Mouse (Mus musculus) limb, embryonic 10.5 days (tissue): ENCODE data around the gene Armc8. TPM values are rescaled to one million over a fixed set of nuclear protein-coding genes. Genes with fewer than 3 reads are reported as not detected.

Experiments used
- DNase-seq: peaks from one replicate; pipeline ENCODE4 v3.0.0-alpha.2; 2017; ENCODE audit warnings: low spot score
- H3K27ac ChIP-seq: fragments of 300-500 bp; sonication (generic); 2 replicates; pipeline ENCODE4 v1.5.1; 2016; ENCODE audit warnings: mild to moderate bottlenecking
- H3K27me3 ChIP-seq: fragments of 300-500 bp; sonication (generic); 2 replicates; pipeline ENCODE4 v1.6.1; 2016; ENCODE audit warnings: low read depth, mild to moderate bottlenecking; ENCODE audit not compliant: poor library complexity, severe bottlenecking
- H3K36me3 ChIP-seq: fragments of 300-500 bp; sonication (generic); 2 replicates; pipeline ENCODE4 v1.6.1; 2016; ENCODE audit warnings: mild to moderate bottlenecking, moderate library complexity
- H3K4me1 ChIP-seq: fragments of 300-500 bp; sonication (generic); 2 replicates; pipeline ENCODE4 v1.6.1; 2016
- H3K4me3 ChIP-seq: fragments of 300-500 bp; sonication (generic); 2 replicates; pipeline ENCODE4 v1.5.1; 2016; ENCODE audit warnings: mild to moderate bottlenecking, moderate library complexity
- H3K9me3 ChIP-seq: fragments of 300-500 bp; sonication (generic); replicated peaks from 2 replicates; pipeline ENCODE4 v1.6.1; 2016; ENCODE audit warnings: mild to moderate bottlenecking
- WGBS: fragments of 180-500 bp; shearing (Covaris S2); methylation state at CpG from one replicate; pipeline ENCODE4 v1.1.7; 2016; 5-methylcytosine and 5-hydroxymethylcytosine counted together
- polyA plus RNA-seq: library from polyadenylated mRNA; unstranded; fragments of >200 nt; fragmentation: Nextera tagmentation; extraction: Ambion mirVana; gene quantifications from 2 replicates; pipeline ENCODE4 v1.2.1, GENCODE M21; 2016

Gene Armc8
- polyA plus RNA-seq, 1 experiment from 2014 or later: 21.7 TPM

DNA sequence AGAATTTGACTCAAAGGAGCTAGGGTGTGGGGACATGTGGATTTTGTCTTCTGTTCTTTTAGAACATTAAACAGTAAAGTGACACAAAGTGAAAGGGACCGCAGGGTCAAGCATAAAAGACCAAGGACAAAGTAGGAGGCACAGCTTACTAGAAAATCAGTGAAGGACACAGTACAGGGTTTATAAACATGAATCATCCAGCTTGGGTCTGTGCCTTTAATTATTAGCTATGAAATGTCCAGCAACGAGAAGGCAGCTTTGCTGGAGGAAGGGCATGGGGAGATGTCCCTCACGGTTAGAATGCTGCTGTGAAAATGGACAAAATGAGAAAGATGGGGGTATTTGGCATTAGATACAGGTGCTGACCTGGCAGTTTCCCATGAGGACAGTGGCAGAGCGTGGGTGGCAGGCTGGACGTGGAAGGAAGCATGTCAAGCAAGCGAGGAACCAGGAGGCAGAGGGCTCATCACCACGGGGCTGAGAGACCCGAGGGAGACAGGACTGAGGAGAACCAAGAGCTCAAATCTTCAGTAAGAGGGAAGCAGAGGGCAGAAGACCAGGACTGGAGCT lies 81.5 kb downstream of the Armc8 start:
- H3K27me3 ChIP-seq: no peaks in the 10 kb centered on the region
- no peak for DNase-seq
- no peaks in the 10 kb centered on the region for H3K4me1 ChIP-seq
- H3K36me3 ChIP-seq: peaks cover 81% of the 10 kb centered on the region
- no peaks in the 10 kb centered on the region for H3K9me3 ChIP-seq
- H3K4me3 ChIP-seq: no peak overlapping the region
- 93% methylated on average over 8 of the region's 8 CpGs for WGBS
- H3K27ac ChIP-seq: no peak overlapping the region

- H3K27ac ChIP-seq: no peak overlapping the region
- WGBS: 96% methylated on average over 4 of the region's 4 CpGs
- no peak overlapping the region for H3K4me3 ChIP-seq
- DNase-seq: no peak
- no peaks in the 10 kb centered on the region for H3K27me3 ChIP-seq
- H3K9me3 ChIP-seq: no peaks in the 10 kb centered on the region
- peaks cover 91% of the 10 kb centered on the region for H3K36me3 ChIP-seq
- no peaks in the 10 kb centered on the region for H3K4me1 ChIP-seq
These were observed 83.6 kb downstream of the Armc8 start for GRCm38 (mm10) chr9:99485144-99485543.

DNA sequence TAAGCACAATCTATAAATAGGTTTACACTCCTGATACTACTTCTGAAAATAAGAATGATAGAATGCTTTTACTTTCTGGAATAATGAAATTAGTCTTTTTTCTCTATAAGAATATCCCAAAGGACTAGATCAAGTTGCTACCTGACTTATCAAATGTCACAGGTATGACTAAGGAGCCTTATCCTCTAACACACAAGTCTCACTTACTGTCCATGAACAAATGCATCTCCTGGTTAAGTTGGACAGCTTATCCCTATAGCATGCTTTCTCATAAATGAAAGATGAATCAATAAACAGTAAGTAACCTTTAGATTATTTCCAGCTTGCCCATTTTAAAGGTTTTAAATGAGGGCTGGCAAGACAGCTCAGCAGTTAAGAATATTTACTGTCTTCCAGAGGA lies 84.1 kb downstream of the Armc8 start:
- no peaks in the 10 kb centered on the region for H3K9me3 ChIP-seq
- no peak overlapping the region for H3K27ac ChIP-seq
- no peaks in the 10 kb centered on the region for H3K27me3 ChIP-seq
- no peak for DNase-seq
- H3K4me1 ChIP-seq: no peaks in the 10 kb centered on the region
- no peak overlapping the region for H3K4me3 ChIP-seq
- peaks cover 86% of the 10 kb centered on the region for H3K36me3 ChIP-seq

- no peak overlapping the region for H3K27ac ChIP-seq
- no peak for DNase-seq
- H3K27me3 ChIP-seq: no peaks in the 10 kb centered on the region
- H3K36me3 ChIP-seq: peaks cover 78% of the 10 kb centered on the region
- no peaks in the 10 kb centered on the region for H3K9me3 ChIP-seq
- H3K4me3 ChIP-seq: no peak overlapping the region
- H3K4me1 ChIP-seq: no peaks in the 10 kb centered on the region
- 91% methylated on average over 4 of the region's 4 CpGs for WGBS
These were observed 85.5 kb downstream of the Armc8 start for GRCm38 (mm10) chr9:99483191-99483590.

GRCm38 (mm10) chr9:99480764-99481163 lies 87.9 kb downstream of the Armc8 start:
- Histone ChIP-seq H3K9me3 (no peaks in the 10 kb centered on the region), H3K27me3 (no peaks in the 10 kb centered on the region), H3K27ac (no peak overlapping the region), H3K36me3 (peaks cover 66% of the 10 kb centered on the region), H3K4me1 (no peaks in the 10 kb centered on the region), H3K4me3 (no peak overlapping the region)
- WGBS: 91% methylated on average over 4 of the region's 4 CpGs
- no peak for DNase-seq

- DNase-seq: no peak
- H3K36me3 ChIP-seq: peaks cover 67% of the 10 kb centered on the region
- H3K9me3 ChIP-seq: no peaks in the 10 kb centered on the region
- no peaks in the 10 kb centered on the region for H3K4me1 ChIP-seq
- no peak overlapping the region for H3K4me3 ChIP-seq
- no peaks in the 10 kb centered on the region for H3K27me3 ChIP-seq
- no peak overlapping the region for H3K27ac ChIP-seq
- WGBS: 86% methylated on average over 9 of the region's 9 CpGs
These were observed 89.5 kb downstream of the Armc8 start for GRCm38 (mm10) chr9:99479181-99479711.

- H3K27ac ChIP-seq: no peak overlapping the region
- H3K4me3 ChIP-seq: no peak overlapping the region
- peaks cover 20% of the 10 kb centered on the region for H3K36me3 ChIP-seq
- 72% methylated on average over 7 of the region's 7 CpGs for WGBS
- no peaks in the 10 kb centered on the region for H3K27me3 ChIP-seq
- no peak for DNase-seq
- H3K4me1 ChIP-seq: no peaks in the 10 kb centered on the region; the same call in 1 of the 2 replicates
- no peaks in the 10 kb centered on the region for H3K9me3 ChIP-seq
These were observed 97.4 kb downstream of the Armc8 start for GRCm38 (mm10) chr9:99471334-99471733.

DNA sequence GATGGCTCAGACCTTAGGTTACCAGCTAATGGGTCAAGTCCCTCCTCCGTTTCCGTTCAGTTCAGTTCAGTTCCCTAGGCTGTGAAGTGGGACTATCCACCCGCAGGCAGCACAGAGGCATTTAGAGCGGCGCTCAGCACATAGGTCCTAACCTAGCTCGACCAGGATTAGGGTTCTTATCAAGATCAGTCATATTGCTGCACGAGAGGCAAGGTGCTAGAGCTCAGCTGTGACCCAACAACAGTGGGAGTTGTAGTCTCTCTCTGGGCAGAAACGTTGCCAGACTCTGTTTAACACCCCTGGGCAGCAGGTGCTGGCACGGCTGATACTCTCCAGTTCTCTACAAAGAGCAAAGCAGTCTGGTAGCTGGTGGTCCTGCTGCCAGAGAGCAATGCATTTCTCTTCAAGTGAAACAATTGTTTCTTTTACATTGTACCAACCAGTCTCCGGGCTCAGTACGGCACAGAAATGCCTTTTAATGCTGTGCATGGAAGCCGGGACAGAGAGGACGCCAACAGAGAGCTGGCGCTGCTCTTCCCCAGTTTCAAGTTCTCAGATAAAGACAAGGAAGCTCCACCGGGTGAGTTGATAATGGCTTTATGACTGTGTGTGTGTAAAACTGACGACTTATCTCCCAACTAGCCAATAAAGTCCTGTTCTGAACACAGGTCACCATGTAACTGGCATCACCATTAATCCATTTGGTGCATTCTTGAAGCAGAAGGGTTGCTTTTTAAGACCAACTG lies 98.2 kb downstream of the Armc8 start:
- Histone ChIP-seq H3K27me3 (no peaks in the 10 kb centered on the region), H3K4me3 (no peak overlapping the region), H3K27ac (no peak overlapping the region), H3K9me3 (no peaks in the 10 kb centered on the region), H3K4me1 (no peaks in the 10 kb centered on the region; the same call in 1 of the 2 replicates), H3K36me3 (peaks cover 12% of the 10 kb centered on the region)
- 72% methylated on average over 16 of the region's 16 CpGs for WGBS
- DNase-seq: no peak

GRCm38 (mm10) chr9:99469681-99470273 lies 98.9 kb downstream of the Armc8 start:
- WGBS: 69% methylated on average over 8 of the region's 8 CpGs

DNA sequence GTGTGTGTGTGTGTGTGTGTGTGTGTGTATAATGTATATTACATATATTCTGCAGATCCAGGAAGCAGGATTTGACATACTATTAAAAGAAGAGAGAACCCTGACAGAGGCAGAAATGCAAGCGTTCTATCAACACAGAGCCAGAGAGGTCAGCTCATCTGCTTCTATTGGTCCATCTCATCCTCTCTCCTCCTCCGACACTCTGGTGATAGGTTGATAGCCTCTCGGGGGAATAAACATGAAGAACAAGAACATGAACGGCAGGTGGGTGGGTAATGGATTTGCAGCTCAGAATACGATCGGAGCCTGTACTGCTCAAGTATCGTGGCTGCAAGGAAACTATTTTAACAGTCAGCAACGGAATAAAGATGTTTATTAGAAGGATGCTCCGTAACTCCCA lies 100.1 kb downstream of the Armc8 start:
- 84% methylated on average over 9 of the region's 9 CpGs for WGBS
- no peak overlapping the region for H3K4me3 ChIP-seq
- H3K9me3 ChIP-seq: no peaks in the 10 kb centered on the region
- H3K27me3 ChIP-seq: no peaks in the 10 kb centered on the region
- no peak for DNase-seq
- no peak overlapping the region for H3K27ac ChIP-seq
- no peaks in the 10 kb centered on the region for H3K36me3 ChIP-seq
- H3K4me1 ChIP-seq: no peaks in the 10 kb centered on the region; the same call in 1 of the 2 replicates

More at GRCm38 (mm10) chr9:99469681-99470273, 98.9 kb downstream of the Armc8 start:
- Histone ChIP-seq H3K4me1 (no peaks in the 10 kb centered on the region; the same call in 1 of the 2 replicates), H3K4me3 (no peak overlapping the region), H3K36me3 (peaks cover 5% of the 10 kb centered on the region; the same call in 1 of the 2 replicates), H3K27me3 (no peaks in the 10 kb centered on the region), H3K9me3 (no peaks in the 10 kb centered on the region), H3K27ac (no peak overlapping the region)
- no peak for DNase-seq

DNA sequence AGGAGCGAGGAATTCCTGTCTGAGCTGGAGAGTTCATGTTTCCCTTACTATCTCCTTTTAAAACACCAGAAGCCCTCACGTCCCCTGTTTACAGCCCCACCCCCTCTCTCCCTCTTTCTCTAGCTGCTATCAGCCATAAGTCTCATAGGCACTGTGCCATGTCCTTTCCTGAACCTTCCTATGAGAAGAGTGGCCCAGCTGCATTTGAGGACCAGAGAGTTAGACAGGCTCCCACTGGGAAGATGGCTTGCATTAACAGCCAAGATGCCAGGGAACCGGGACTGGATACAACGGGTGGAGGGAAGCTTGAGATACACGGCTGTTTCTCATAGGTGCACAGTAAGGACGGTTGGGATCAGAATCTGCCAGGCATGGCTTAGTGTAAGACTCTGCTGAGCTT lies 103.8 kb downstream of the Armc8 start:
- H3K36me3 ChIP-seq: no peaks in the 10 kb centered on the region
- H3K9me3 ChIP-seq: no peaks in the 10 kb centered on the region
- H3K4me3 ChIP-seq: no peak overlapping the region
- no peak overlapping the region for H3K27ac ChIP-seq
- H3K27me3 ChIP-seq: no peaks in the 10 kb centered on the region
- no peaks in the 10 kb centered on the region for H3K4me1 ChIP-seq
- WGBS: 82% methylated on average over 6 of the region's 6 CpGs
- DNase-seq: no peak

- H3K36me3 ChIP-seq: no peaks in the 10 kb centered on the region
- H3K4me3 ChIP-seq: no peak overlapping the region
- no peaks in the 10 kb centered on the region for H3K27me3 ChIP-seq
- no peaks in the 10 kb centered on the region for H3K9me3 ChIP-seq
- H3K27ac ChIP-seq: no peak overlapping the region
- DNase-seq: no peak
- 96% methylated on average over 4 of the region's 4 CpGs for WGBS
- H3K4me1 ChIP-seq: no peaks in the 10 kb centered on the region
These were observed 109.0 kb downstream of the Armc8 start for GRCm38 (mm10) chr9:99459730-99460129.

DNA sequence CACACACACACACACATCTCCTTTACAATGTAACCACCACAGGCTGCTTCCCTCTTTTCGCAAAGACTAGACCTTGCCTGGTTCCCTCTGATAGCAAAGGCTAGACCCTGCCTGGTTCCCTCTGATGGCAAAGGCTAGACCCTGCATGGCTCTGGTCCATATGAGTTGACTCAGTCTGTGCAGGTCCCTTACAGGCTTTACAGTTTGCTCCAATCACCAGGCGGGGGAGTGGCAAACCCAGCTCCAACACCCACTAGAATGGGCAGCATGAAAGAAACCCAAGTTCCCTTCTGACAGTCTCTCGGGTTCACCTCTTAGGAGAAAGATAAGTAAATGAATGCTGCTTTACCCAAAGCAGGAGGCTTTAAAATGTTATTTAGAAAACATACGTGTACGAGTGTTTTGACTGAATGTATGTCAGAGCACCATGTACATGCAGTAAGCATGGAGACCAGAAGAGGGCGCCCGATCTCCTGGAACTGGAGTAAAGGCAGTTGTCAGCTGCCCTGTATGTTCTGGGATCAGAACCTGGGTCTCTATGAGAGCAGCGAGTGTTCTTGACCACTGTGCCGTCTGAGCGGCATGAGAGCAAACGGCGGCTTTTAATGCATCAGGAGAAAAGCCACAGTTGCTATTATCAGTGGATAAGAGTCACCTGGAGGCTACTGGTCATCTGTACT lies 110.0 kb downstream of the Armc8 start:
- Histone ChIP-seq H3K27me3 (no peaks in the 10 kb centered on the region), H3K9me3 (no peaks in the 10 kb centered on the region), H3K27ac (no peak overlapping the region), H3K4me3 (no peak overlapping the region), H3K4me1 (no peaks in the 10 kb centered on the region), H3K36me3 (no peaks in the 10 kb centered on the region)
- WGBS: 45% methylated on average over 12 of the region's 12 CpGs
- DNase-seq: peak; percentile 72
